Mouse (Mus musculus): Measurements from ENCODE around the gene Mrpl57. TPM values are rescaled to one million over a fixed set of nuclear protein-coding genes. Genes with fewer than 3 reads are reported as not detected.
A peak's percentile ranks its signal among the peaks of the same experiment; 100 is the strongest.
"Not testable (repeated sequence)": the region's sequence is repeated elsewhere in the genome, so short reads cannot be mapped to it uniquely, and the experiment has no call there.

The Mrpl57 gene
- 10 to 100 TPM; 64.5 to 72.0 TPM for total RNA-seq (2021)
- long read RNA-seq, transcript Mrpl57-201 (2 exons, 2,877 nt) = major isoform, 34 of 42 reads
- long read RNA-seq, transcript Mrpl57-202 (1 exons, 519 nt) = minor isoform, 5 of 42 reads
- long read RNA-seq, partial matches to known transcripts = 0 of 42 reads
- long read RNA-seq, other reads (novel, unspliced or antisense) = 3 of 42 reads

- DNase-seq (ENCODE audit: low spot score in 2 of 2) = peak; percentile 85 to 92
Measured at GRCm38 (mm10) chr14:57825788-57826751, at the start of gene Mrpl57, which contains the start of gene Ska3. Gene Mrpl57, plus strand, starts transcription at chr14:57826234. Gene Ska3, minus strand, starts transcription at chr14:57826185.

GRCm38 (mm10) chr14:57787406-57787805 is 38.6 kb upstream of the Mrpl57 start:
- no peak for DNase-seq (ENCODE audit: low spot score in 2 of 2)

GRCm38 (mm10) chr14:57789311-57789710 is 36.7 kb upstream of the Mrpl57 start:
- DNase-seq (ENCODE audit: low spot score in 2 of 2) = no peak

GRCm38 (mm10) chr14:57789759-57790158 is 36.3 kb upstream of the Mrpl57 start:
- DNase-seq (ENCODE audit: low spot score in 2 of 2) = no peak

- no peak for DNase-seq (ENCODE audit: low spot score in 2 of 2)
Measured at GRCm38 (mm10) chr14:57791171-57791570, 34.9 kb upstream of the Mrpl57 start.

- no peak for DNase-seq (ENCODE audit: low spot score in 2 of 2)
Measured at GRCm38 (mm10) chr14:57797551-57797950, 28.5 kb upstream of the Mrpl57 start.

- DNase-seq (ENCODE audit: low spot score in 2 of 2) = peak; percentile 97 to 98
Measured at GRCm38 (mm10) chr14:57797991-57798931, 27.8 kb upstream of the Mrpl57 start, which contains the start of gene Sap18. Gene Sap18, plus strand, starts transcription at chr14:57798180.

GRCm38 (mm10) chr14:57803731-57804130 is 22.3 kb upstream of the Mrpl57 start:
- no peak for DNase-seq (ENCODE audit: low spot score in 2 of 2)

- DNase-seq (ENCODE audit: low spot score in 2 of 2) = no peak
Measured at GRCm38 (mm10) chr14:57808558-57808957, 17.5 kb upstream of the Mrpl57 start.

GRCm38 (mm10) chr14:57810886-57811285 is 15.1 kb upstream of the Mrpl57 start:
- no peak for DNase-seq (ENCODE audit: low spot score in 2 of 2)

GRCm38 (mm10) chr14:57811844-57812243 is 14.2 kb upstream of the Mrpl57 start:
- DNase-seq (ENCODE audit: low spot score in 2 of 2) = no peak

- DNase-seq (ENCODE audit: low spot score in 2 of 2) = no peak
Measured at GRCm38 (mm10) chr14:57820839-57821238, 5.2 kb upstream of the Mrpl57 start.

GRCm38 (mm10) chr14:57827284-57827683 is 1.2 kb downstream of the Mrpl57 start:
- DNase-seq (ENCODE audit: low spot score in 2 of 2) = no peak

- DNase-seq (ENCODE audit: low spot score in 2 of 2) = no peak
Measured at GRCm38 (mm10) chr14:57833526-57833925, 7.5 kb downstream of the Mrpl57 start.

- DNase-seq (ENCODE audit: low spot score in 2 of 2) = no peak
Measured at GRCm38 (mm10) chr14:57835157-57835556, 9.1 kb downstream of the Mrpl57 start.

- DNase-seq (ENCODE audit: low spot score in 2 of 2) = no peak
Measured at GRCm38 (mm10) chr14:57844535-57844934, 18.5 kb downstream of the Mrpl57 start.

GRCm38 (mm10) chr14:57848061-57848460 is 22.0 kb downstream of the Mrpl57 start:
- not testable (repeated sequence) for DNase-seq (ENCODE audit: low spot score in 2 of 2)

GRCm38 (mm10) chr14:57848646-57849045 is 22.6 kb downstream of the Mrpl57 start:
- DNase-seq (ENCODE audit: low spot score in 2 of 2) = no peak

GRCm38 (mm10) chr14:57850330-57850729 is 24.3 kb downstream of the Mrpl57 start:
- DNase-seq (ENCODE audit: low spot score in 2 of 2) = no peak

GRCm38 (mm10) chr14:57852961-57853360 is 26.9 kb downstream of the Mrpl57 start:
- no peak for DNase-seq (ENCODE audit: low spot score in 2 of 2)

GRCm38 (mm10) chr14:57856037-57856436 is 30.0 kb downstream of the Mrpl57 start:
- not testable (repeated sequence) for DNase-seq (ENCODE audit: low spot score in 2 of 2)
